Mouse (Mus musculus) kidney, adult 8-10 months (tissue): ENCODE measurements at regions not wholly inside any gene's neighbourhood (a gene's known extent, or its start where the extent isn't known, plus 50 kb on each side); places are given as distances from the start of the nearest gene placed in this dataset.
"Not testable (repeated sequence)": the region's sequence is repeated elsewhere in the genome, so short reads cannot be mapped to it uniquely, and the experiment has no call there.

Experiments used
- DNase-seq, 2 experiments: peaks; one replicate each; pipeline ENCODE4 v3.0.0; 2022

- peak in 1 of 2 experiments; percentile 1 for DNase-seq
Measured at GRCm38 (mm10) chr17:58820588-58821195, 170.5 kb downstream of the Pdzph1 start.

- DNase-seq, result no peak
Measured at GRCm38 (mm10) chr17:58819339-58819738, 171.8 kb downstream of the Pdzph1 start.

DNA sequence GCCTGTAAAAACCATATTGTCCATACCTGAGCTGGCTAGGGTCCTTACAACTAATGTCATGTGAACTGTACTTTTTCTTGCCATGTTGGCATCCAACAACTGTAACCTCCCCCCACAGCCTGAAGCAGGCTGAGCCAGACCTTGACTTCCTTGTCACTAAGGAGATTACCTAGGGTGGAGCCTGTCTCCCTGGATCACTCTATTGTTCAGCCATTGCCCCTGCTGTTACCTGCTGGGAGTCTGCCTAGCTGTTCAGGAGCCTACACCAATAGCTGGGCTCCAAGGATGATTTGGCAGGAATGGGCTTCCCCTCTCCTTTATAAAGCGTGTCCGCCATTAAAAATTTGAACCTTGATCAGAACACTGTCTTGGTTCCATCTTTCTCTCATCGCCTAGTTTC, 215.7 kb downstream of the Pdzph1 start:
- DNase-seq, result not testable (repeated sequence)

DNA sequence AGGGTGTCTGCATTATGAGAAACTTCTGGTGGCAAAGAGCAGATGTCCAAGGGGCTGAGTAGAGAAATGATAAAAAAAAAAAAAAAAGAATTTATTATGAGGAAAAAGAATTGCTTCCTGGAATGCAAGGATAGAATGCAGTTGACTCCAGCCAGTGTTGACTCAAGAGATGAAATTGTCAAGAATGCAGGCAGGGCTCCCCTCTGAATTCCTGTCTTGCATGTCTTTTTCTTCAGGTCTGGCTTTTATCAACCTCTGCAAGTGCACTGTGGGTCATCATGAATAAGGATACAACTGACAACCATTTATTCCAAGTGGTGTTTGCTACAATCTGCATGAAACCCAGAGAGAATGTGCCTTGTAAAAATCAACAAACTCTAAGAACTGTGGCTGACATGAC, 217.6 kb downstream of the Pdzph1 start:
- DNase-seq, result no peak

DNA sequence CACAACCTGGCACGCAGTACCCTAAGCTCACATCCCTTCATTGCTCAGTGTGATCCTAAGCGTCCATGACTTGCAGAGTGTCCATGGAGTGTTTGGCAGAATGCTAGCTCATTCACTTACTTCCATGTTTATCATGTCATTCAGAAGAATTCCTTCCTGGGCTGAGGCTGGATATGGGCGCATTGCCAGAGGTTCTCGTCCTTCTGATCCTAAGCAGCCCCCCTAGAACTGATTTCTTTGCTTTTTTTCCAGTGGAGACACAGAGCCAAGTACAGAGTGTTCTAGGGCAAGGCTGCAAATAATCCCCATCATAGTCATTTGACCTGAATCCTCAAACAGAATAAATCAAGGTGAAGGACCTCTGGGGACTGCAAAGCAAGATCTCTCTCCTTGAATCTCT, 226.0 kb downstream of the Pdzph1 start:
- DNase-seq, result peak in 1 of 2 experiments; percentile 2

GRCm38 (mm10) chr17:58749000-58749399, 242.2 kb downstream of the Pdzph1 start:
- no peak for DNase-seq

DNA sequence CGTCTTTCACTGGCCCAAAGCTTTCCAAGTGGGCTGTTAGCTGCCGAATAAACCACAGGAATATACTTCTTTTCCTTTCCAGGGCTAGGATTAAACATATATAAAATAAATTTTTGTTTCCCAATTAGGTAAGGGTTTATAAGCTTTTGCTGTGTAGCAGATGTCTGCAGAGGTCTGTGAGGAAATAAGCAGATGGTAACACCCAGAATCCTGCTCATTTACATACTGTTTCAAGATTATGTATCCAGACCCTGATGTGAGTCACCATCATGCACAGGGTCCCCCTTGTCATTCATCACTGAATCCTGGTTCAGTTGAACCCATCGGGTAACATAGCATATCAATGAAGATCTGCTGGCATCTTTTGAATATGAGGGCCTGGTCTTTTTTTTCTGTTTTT, 242.9 kb downstream of the Pdzph1 start:
- no peak for DNase-seq

DNA sequence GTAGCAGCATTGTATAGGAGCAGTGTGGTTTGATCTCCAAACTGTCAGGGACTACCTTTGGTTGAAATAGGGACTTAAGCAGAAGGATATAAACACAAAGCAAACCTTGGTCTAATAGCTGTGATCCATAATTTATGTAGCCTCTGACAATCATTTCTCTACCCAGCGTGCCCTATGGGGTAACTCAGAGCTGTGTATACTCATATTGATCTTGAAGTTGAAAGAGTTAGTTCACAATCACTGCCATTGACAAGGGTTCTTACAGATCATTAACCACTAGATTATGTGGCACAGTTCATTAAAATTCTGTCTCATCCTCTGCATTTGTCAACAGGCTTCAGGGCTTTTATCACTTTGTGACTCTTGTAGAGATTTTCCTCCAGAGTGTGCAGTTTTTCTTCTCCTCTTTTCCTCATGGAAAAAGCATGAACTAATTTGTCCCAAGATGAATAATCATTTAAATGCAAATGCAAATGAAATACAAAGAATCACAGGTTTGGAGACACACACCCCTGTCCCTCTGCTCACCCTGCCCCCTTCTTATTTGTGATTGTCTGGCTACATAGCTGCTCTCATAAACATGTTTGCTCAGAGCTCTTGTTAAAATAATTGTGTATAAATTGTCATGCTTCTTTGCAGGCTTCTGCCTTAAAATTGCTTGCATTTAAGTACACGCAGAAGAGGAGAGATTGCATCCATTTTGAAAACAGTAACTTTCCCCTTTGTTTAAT, 280.3 kb downstream of the Pdzph1 start:
- DNase-seq, result no peak

GRCm38 (mm10) chr17:58690211-58690610, 301.0 kb downstream of the Pdzph1 start:
- DNase-seq, result no peak

GRCm38 (mm10) chr17:58672291-58672690, 318.9 kb downstream of the Pdzph1 start:
- no peak for DNase-seq

DNA sequence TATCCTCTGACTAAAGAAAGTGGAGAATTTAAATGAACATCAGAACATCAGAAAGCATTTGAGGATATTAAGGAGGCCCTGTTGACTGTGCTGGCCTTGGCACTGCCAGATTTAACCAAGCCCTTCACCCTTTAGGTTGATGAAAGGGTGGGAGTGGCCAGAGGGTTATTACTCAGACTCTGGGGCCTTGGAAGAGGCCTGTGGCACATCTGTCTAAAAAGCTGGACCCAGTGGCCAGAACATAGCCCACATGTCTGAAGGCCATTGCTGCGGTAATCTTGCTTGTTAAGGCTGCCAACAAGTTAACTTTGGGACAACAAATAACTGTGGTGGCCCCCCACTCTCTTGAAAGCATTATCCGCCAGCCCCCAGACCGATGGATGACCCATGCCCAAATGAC, 323.1 kb downstream of the Pdzph1 start:
- no peak for DNase-seq

DNA sequence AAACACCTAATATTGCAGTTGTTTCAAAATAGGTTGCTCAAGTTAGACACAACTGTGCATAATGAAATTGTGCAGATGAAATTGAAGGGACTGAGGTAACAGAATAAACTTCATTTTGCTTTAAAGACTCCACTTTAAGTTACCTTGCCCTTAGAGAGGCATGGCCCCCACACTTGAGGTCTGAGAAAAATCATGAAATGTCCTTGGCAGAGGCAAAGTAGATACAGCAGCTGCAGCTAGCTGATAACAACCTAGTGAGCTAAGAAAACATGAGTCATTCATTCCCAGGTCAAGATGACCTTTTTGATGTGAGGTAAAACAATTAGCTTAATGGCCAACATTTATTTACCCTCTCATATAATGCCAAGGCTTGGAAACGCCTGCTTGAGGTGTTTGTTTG, 347.4 kb downstream of the Pdzph1 start:
- DNase-seq, result no peak

- peak; percentile 3 to 6 for DNase-seq
Measured at GRCm38 (mm10) chr17:58642273-58642672, 348.9 kb downstream of the Pdzph1 start.

DNA sequence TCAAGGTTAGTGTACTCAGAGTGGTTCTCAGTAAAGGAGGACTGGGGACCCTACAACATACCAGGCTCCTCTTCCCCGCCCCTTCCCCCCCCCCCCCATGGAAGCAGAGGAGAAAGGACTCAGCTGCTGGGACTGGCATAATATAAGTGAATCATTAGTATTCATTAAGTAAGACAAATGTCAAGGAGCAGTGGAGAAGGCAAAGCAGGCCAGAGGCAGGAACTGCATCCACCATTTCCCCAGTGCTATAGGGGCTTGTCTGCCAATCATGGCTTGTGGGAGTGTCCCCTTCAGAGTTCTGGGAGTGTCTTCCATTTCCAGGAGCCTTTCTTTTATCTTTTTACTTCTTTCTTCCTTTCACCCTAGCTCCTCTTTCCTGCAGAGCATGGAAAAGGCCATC, 392.3 kb downstream of the Pdzph1 start:
- DNase-seq, result no peak

- DNase-seq, result no peak
Measured at GRCm38 (mm10) chr17:58596661-58597060, 394.5 kb downstream of the Pdzph1 start.

- peak in 1 of 2 experiments; percentile 5 for DNase-seq
Measured at GRCm38 (mm10) chr17:58587946-58588345, 403.2 kb downstream of the Pdzph1 start.

- no peak for DNase-seq
Measured at GRCm38 (mm10) chr17:58572885-58573284, 418.3 kb downstream of the Pdzph1 start.
